Mouse (Mus musculus) CD8-positive naive resting alpha-beta T cell, adult 2 months (primary cell): ENCODE data around the gene Bex3.

ENCODE experiments used
- DNase-seq, 2 experiments: peaks; one replicate each; pipeline ENCODE4 v3.0.0; 2022; ENCODE audit warnings: low read depth in 2 of 2, low spot score in 2 of 2

The Bex3 gene

GRCm38 (mm10) chrX:136313303-136313702 is 43.2 kb downstream of the Bex3 start:
- DNase-seq = no peak

- DNase-seq = no peak
These were observed 43.9 kb downstream of the Bex3 start for GRCm38 (mm10) chrX:136313792-136314564.

- DNase-seq = no peak
These were observed 49.9 kb downstream of the Bex3 start for GRCm38 (mm10) chrX:136319953-136320352.
